In the genomic region with DNA sequence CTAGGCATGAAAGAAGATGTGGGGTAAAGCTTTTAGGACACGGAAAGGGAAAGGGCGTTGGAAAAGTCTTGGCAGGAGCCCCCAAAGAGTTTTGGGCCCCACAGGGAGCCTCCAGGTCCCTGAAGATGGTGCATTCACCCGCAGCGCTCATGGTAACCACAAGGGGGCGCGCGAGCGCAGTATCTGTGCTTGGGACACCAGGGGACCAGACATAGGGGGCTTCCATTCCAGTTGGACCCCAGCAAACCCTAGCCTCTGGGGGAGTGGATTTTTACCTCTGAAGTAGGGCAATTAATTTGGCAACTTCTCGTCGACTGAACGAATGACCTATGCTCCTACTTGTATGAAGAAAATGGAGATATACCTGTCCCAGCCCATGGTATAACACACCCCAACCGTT, we compare ENCODE assay signal across 9 mouse cellular contexts.
DNase-seq lines count a peak whose midpoint lies in the region; ATAC-seq and TF ChIP-seq lines count a peak whose summit lies in the region.
"Had no signal": no experiment of that assay in that cellular context is flagged by ENCODE, and none has a peak within 500 bp of the region (broad histone marks: within the 10 kb centered on the region; RNA-seq: fewer than 3 reads in every experiment).

No protein-coding gene starts in this region.

- H3K36me3 ChIP-seq in midbrain, embryonic 10.5 days = no peaks in the 10 kb centered on the region
- H3K36me3 ChIP-seq in midbrain, embryonic 16.5 days (ENCODE audit: control insufficient read depth, insufficient read depth, low read length) = no peaks in the 10 kb centered on the region
- no peaks in the 10 kb centered on the region for H3K36me3 ChIP-seq in limb, embryonic 13.5 days
- H3K36me3 ChIP-seq: embryonic facial prominence, embryonic 15.5 days had no signal

- TF ChIP-seq CTCF in olfactory bulb, adult 2 months (IDR thresholded peaks at IDR 0.05; ENCODE audit: insufficient read depth, low read depth, low read length) = peak; percentile 93

- no peaks in the 10 kb centered on the region for H3K9me3 ChIP-seq in midbrain, embryonic 10.5 days (replicated peaks)
- no peaks in the 10 kb centered on the region for H3K9me3 ChIP-seq in midbrain, embryonic 16.5 days (replicated peaks; ENCODE audit: control insufficient read depth, low read length, poor library complexity, severe bottlenecking)
- H3K9me3 ChIP-seq in limb, embryonic 13.5 days = no peaks in the 10 kb centered on the region
- H3K9me3 ChIP-seq: embryonic facial prominence, embryonic 15.5 days had no signal

- TF ChIP-seq POLR2A in olfactory bulb, adult 2 months (IDR thresholded peaks at IDR 0.05; ENCODE audit: insufficient read depth, low read depth, low read length) = no peak

- H3K4me3 ChIP-seq in midbrain, embryonic 10.5 days = no peak overlapping the region
- no peak overlapping the region for H3K4me3 ChIP-seq in midbrain, embryonic 16.5 days (ENCODE audit: low read depth, low read length)
- H3K4me3 ChIP-seq in limb, embryonic 13.5 days = no peak overlapping the region
- no peak overlapping the region for H3K4me3 ChIP-seq in olfactory bulb, adult 2 months (ENCODE audit: insufficient read depth, low read depth, low read length)
- H3K4me3 ChIP-seq: embryonic facial prominence, embryonic 15.5 days had no signal

- H3K4me1 ChIP-seq in midbrain, embryonic 10.5 days = no peaks in the 10 kb centered on the region
- H3K4me1 ChIP-seq in midbrain, embryonic 16.5 days (ENCODE audit: control insufficient read depth, insufficient read depth, low read length) = no peaks in the 10 kb centered on the region
- no peaks in the 10 kb centered on the region for H3K4me1 ChIP-seq in limb, embryonic 13.5 days
- peaks cover 2% of the 10 kb centered on the region; the same call in 1 of the 2 replicates for H3K4me1 ChIP-seq in olfactory bulb, adult 2 months (ENCODE audit: control insufficient read depth, insufficient read depth, low read length)
- H3K4me1 ChIP-seq: embryonic facial prominence, embryonic 15.5 days had no signal

- ATAC-seq in midbrain, embryonic 16.5 days = no peak
- ATAC-seq in frontal cortex, adult (ENCODE audit: low TSS enrichment) = peak; percentile 86; the same call in 1 of the 2 replicates
- ATAC-seq in limb, embryonic 13.5 days (ENCODE audit: low FRiP score, low read depth) = peak; percentile 32; the same call in 1 of the 2 replicates

- WGBS in midbrain, embryonic 10.5 days = 21% methylated on average over 12 of the region's 12 CpGs
- WGBS in midbrain, embryonic 16.5 days = 20% methylated on average over 12 of the region's 12 CpGs
- 16% methylated on average over 12 of the region's 12 CpGs for WGBS in limb, embryonic 13.5 days
- WGBS in olfactory bulb, adult 2 months = 24% methylated on average over 12 of the region's 12 CpGs

- no peaks in the 10 kb centered on the region for H3K27me3 ChIP-seq in midbrain, embryonic 10.5 days (ENCODE audit: low read depth, poor library complexity, severe bottlenecking)
- no peaks in the 10 kb centered on the region for H3K27me3 ChIP-seq in midbrain, embryonic 16.5 days (ENCODE audit: control insufficient read depth, insufficient read depth, low read depth, low read length)
- H3K27me3 ChIP-seq in limb, embryonic 13.5 days = peaks cover 15% of the 10 kb centered on the region; the same call in 1 of the 2 replicates
- H3K27me3 ChIP-seq: embryonic facial prominence, embryonic 15.5 days had no signal

- H3K27ac ChIP-seq in midbrain, embryonic 10.5 days (replicated peaks) = no peak overlapping the region
- H3K27ac ChIP-seq in midbrain, embryonic 16.5 days (ENCODE audit: low read length) = no peak overlapping the region
- no peak overlapping the region for H3K27ac ChIP-seq in limb, embryonic 13.5 days
- no peak overlapping the region for H3K27ac ChIP-seq in olfactory bulb, adult 2 months (ENCODE audit: insufficient read depth, low read depth, low read length)
- H3K27ac ChIP-seq: embryonic facial prominence, embryonic 15.5 days had no signal

- DNase-seq in midbrain, embryonic 10.5 days (ENCODE audit: low spot score) = peak; percentile 79
- DNase-seq in cerebellum, adult 18-20 months = peak; percentile 79 to 92
- peak; percentile 10 to 72 for DNase-seq in kidney, adult 8-10 months
- DNase-seq in thymus, postnatal 0 days (ENCODE audit: low spot score) = peak; percentile 62

- no peak overlapping the region for H3K9ac ChIP-seq in midbrain, embryonic 16.5 days (ENCODE audit: low read depth, low read length)
- H3K9ac ChIP-seq in limb, embryonic 13.5 days = no peak overlapping the region
- H3K9ac ChIP-seq: embryonic facial prominence, embryonic 15.5 days had no signal

- H3K4me2 ChIP-seq in midbrain, embryonic 16.5 days (ENCODE audit: low read length) = no peak overlapping the region
- no peak overlapping the region for H3K4me2 ChIP-seq in limb, embryonic 13.5 days (replicated peaks)
- H3K4me2 ChIP-seq: embryonic facial prominence, embryonic 15.5 days had no signal
